Mouse (Mus musculus): ENCODE measurements around the gene 4930539E08Rik. TPM values are rescaled to one million over a fixed set of nuclear protein-coding genes. Genes with fewer than 3 reads are reported as not detected.

Gene 4930539E08Rik
- total RNA-seq, 2 experiments from 2014 or later, result 0.08 TPM; not detected in 1

DNA sequence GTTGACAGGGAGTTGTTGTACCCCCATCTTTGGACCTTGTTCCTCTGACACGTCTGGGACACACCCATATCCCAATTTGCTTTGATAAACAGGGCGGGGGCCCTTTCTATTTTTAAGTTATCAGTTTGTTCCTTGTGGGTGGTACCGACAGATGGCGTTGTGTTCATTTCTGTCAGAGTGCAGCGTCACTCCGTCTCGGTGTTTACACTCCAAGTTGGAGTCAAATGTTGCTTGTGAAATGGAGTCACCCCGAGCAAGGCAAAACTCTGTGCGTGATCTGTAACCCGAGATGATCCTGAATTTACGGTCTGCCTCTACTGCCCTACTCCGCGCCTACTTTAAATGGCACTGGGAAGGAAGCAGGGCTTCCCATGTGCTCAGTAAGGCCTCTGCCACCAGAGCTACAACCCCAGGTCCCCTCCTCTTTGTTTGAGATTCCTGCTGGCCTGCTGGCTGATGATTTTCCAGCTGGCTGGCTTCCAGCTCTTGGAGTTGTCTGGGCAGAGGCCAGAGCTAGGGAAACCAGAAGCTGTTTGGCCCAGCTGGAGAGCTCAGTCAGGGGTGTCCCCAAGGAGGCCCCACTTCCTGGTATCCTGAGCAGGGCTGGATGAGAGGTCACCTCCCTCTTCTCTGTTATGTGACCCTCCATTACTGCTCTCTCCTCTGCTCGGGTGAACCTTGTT, 15.4 kb upstream of the 4930539E08Rik start:
- peak; percentile 95 to 96 for DNase-seq

DNA sequence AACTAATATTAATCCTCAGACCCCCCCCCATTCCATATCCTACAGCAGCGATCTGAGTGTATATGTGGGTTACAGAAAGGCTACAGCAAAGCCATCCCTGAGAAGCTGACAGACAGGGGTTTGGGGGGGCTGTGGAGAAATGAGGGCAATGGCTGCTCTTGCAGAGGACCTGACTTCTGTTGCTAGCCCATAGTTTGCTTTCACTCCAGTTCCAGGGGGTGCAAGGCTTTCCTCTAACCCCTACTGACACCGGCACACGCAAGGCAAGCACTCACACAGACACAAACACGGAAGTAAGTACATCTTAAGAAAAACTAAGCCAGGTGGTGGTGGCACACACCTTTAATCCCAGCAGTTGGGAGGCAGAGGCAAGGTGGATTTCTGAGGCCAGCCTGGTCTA, 14.2 kb upstream of the 4930539E08Rik start:
- no peak for DNase-seq

DNA sequence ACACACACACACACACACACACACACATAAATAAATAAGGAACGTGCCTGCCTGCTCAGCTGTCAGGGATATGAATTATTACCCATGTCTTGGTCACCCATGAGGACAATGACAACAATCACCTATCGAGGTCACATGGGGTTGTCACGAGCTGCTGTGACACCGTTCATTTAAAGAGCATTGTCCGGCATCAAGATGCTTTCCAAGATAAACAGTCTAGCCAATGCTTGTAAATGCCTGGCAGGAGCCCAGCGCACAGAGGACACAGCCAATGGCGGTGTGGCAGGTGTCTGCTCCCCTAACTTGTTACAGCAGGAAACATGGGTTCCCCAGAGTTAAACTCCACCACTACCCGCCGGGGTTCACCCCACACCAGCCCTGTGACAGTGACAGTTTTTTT, 12.9 kb upstream of the 4930539E08Rik start:
- DNase-seq, result no peak

DNA sequence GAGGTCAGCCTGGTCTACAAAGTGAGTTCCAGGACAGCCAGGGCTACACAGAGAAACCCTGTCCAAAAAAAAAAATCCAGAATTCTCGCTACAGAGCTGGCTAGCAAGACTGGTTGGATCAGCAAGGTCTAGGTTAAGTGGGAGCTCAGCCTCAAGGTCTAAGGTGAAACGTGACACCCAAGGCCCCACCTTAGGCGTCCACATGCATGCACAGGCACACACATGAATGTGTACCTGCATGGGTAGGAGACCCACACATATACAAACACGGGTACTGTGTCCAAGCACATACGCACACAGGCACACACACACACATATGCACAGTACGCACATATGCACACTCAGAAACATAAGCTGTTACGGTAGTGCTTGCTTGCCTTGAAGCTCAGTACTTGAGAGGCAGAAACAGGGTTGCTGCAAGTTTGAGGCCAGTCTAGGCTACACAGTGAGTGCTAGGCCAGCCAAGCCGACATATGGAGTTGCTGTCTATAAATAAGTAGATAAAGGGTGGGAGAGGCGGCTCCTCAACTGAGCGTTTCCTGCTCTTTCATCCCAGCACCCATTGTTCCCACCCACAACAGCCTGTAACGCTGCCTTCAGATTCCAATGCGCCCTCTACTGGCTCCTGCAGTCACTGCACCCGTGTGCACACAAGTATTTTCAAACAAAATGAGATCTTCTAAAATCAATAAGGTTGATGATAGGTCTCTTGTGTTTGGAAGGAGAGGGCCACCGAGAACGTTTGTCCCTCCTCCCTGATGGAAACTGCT, 11.9 kb upstream of the 4930539E08Rik start:
- peak; percentile 60 to 77 for DNase-seq

DNA sequence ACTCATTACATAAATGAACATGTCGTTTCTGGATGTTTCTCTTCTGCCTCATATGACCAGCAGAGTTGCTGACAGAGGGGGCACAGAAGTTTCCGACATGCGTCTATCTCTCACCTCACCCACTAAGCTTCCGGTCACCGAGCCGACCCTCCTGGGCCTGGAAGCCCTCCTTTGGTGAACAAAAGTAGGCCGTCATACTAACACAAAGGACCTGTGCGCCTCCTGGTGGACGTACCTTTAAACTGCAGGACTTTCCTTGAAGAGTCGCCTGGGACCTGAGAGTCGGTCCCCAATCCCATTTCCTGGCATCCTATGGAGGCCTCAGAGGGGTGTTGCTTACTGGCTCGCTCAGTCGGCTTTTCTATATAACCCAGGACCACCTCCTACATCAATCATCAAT, 11.3 kb upstream of the 4930539E08Rik start:
- DNase-seq, result peak; percentile 74 to 92

DNA sequence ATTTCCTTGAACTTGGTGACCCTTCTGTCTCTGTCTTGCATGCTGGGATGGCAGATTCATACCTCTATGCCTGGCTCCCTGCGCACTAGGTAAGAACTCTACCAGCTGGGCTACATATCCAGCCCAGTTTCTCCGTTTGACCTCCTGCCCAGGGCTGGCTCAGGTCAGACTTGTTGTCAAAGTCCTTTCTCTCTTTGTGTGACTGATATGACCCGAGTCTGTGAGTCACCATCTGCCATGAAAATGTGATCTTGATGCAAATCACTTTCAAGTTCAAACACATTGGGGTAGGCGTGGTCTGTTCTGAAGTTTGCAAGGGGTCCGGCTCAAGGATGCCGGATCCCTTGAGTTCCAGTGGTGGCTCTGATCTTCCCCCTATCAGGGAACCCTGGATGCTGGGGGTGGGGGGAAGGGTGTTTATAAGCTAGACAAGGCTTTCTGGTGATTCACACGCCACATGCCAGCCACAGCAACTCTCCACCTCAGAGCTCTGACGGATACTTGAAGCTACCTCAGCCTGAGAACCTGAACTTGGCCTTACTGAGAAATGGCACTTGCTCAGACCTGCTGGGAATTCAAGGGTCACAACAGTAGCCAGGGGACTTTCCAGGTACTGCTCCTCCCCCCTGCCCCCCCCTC, 10.0 kb upstream of the 4930539E08Rik start:
- no peak for DNase-seq

DNA sequence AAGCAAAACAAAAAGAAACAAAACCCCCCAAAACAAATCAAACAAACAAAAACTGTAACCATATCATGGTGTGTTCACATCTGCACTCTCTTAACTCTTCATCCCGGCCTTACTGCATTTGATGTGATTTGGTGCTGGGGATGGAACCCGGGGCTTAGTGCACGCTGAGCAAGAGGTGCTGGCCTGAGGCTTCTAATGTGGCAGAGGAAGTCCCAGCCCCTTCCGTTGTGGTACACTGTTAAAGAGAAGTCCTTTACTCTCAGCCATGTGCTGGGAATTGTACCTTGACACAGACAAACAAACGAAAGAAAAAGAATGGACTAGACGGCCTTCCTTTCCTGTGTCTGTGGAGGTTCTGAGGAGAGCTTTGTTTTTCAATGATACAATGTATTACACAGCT, 7.0 kb upstream of the 4930539E08Rik start:
- no peak for DNase-seq

DNA sequence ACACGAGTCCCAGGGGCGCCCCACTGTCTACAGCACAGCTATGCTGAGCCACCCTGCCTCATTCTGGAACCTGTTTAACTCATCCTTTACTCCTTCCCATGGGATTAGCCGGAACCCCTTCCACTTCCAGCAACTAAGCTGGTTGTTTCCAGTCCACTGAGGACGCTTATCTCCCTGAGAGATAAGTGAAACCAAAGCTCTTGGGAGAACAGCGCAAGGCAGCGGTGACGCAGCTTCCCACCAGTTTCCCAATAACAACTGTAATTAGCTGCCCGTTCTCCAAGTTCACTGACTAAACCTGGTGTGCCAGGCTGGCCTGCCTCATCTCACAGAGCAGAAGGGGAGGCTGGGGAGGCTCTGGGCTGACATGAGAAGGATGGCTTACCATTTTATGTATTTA, 6.0 kb upstream of the 4930539E08Rik start:
- DNase-seq, result peak; percentile 49 to 53

DNA sequence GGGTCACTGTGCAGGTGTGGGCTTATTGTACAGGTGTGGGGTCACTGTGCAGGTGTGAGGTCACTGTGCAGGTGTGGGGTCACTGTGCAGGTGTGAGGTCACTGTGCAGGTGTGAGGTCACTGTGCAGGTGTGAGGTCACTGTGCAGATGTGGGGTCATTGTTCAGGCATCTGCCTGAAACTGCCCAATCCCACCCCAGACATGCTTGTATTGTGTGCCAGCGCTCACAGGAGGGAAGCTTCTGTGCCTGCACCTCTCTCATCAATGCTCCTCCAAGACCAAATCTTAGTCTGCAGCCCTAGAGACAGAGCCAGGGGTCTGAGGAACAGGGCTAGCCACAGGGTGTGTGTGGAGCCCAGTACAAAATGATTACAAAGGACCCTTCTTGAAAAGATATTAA, 1.4 kb upstream of the 4930539E08Rik start:
- no peak for DNase-seq

DNA sequence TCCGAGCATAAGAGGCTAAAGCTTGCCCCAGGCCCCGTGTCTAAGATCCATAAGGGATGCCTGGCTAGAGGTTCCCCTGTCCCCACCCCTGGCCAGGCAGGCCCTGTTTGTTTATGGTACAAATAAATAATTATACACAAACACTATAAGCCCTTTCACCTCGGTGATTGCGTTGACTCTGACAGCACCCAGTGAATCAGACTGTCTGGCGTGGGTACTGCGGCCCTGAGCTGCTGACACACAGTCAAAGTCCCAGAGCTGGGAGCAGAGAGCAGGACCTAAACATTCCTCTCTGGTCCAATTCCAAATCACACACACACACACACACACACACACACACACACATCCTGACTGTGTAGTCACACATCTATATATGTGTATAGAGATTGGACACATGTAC, 1.2 kb downstream of the 4930539E08Rik start:
- DNase-seq, result no peak

DNA sequence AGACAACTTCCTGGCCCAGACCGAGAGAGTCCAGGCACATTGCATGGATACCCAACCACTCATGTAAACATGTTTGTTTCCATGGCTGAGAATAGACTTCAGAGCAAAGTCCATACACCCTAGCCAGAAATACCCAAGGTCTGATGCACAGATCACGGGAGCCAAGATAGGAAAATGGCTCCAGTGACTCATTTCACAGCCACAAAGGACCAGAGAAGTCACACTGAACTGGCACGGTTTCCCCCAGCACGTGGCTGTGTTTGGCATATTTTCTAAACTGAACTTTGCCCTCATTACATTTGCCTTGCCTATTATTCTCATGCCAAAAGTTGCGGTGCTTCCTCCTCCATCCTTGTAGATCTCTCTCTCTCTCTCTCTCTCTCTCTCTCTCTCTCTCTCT, 1.9 kb downstream of the 4930539E08Rik start:
- DNase-seq, result peak in 1 of 2 experiments; percentile 56

DNA sequence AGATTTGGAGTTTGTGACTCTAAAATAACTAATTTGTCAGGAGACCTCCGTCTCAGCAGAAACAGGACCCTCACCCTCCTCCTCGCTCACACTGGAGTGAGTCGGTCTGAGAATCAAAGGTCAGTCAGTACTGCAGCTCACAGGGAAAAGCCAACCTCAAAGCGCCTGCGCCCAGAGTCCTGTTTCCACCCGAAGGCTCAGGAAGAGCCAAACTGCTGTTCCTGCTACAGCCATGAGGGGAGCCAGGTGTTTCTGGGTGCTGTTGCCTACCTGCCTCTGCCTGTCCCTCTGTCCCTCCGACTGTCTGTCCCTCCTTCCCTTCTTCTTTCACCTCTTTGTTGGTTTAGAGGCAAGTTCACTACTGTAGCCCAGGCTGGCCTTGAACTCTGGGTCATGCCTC, 5.0 kb downstream of the 4930539E08Rik start:
- DNase-seq, result no peak

DNA sequence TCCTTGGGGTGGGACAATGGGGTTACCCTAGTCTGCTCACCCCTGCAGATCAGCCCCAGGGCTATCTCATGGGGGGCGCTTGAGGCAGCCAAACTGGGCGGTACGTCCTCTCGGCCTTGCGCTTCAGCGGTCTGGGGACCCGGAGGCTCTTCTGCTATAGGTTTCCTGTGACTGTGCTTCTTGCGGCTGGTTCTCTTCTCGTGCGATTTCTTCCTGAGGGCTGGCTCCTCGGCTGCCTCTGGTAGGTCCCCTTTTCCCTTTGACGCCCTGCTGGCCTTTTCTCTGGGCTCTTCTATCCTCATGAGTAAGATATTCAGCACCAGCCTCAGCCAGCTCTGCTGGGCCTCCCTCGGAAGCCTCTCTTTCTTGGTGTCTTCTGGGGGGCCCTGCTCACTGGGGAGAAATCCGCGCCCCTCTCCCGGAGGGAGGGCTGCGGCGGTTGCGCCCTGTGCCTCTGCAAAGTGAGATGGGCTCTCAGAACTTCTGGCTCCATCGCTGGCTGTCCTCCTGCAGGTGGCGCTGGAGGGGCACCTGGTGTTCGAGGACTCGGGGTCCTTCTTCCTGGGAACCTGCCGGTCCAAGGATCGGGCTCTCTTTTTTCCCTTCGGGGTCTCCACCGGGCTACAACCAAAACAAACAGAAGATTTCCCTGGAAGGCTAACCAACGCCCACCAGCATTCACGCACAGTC, 5.7 kb downstream of the 4930539E08Rik start:
- peak in 1 of 2 experiments; percentile 68 for DNase-seq

DNA sequence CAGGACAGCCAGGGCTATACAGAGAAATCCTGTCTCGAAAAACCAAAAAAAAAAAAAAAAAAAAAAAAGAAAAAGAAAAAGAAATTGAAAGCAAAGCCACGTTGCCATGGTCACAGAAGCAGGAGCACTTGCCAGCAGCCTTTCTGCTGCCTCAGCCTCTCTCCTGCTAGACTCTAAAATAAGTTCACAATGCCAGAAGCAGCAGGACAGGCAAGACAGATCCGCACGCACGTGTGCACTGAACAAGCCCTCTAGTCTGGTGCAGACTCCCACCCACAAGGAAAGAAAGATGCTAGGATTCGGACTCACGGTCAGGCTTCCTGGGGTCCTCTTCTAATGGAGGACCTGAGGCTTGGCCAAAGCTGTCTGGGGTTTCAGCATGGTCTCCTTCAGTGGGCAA, 7.2 kb downstream of the 4930539E08Rik start:
- DNase-seq, result no peak

DNA sequence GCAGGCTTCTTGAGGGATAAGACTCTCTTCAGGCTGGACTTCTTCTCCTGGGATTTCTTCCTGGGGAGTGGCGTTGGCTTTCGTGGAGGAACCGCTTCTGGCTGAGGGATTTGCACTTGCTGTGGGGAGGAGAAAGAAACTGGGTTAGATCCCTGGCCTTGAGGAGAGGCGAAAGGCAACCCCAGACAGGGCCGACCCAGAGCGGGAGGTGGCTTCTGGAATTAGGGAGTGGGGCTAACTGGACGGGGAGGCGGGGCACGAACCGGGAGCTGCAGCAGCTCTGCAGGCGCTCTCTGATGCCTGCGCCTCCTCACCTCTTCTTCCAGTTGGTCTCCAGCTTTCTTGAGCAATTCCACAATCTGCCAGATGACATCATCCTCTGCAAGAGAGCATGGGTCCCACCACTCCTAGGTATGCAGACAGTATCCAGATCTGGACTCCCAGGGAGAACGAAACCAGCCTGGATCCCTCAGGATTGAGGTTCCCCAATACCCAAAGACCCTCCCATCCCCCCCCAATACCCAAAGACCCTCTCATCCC, 9.7 kb downstream of the 4930539E08Rik start:
- DNase-seq, result no peak

DNA sequence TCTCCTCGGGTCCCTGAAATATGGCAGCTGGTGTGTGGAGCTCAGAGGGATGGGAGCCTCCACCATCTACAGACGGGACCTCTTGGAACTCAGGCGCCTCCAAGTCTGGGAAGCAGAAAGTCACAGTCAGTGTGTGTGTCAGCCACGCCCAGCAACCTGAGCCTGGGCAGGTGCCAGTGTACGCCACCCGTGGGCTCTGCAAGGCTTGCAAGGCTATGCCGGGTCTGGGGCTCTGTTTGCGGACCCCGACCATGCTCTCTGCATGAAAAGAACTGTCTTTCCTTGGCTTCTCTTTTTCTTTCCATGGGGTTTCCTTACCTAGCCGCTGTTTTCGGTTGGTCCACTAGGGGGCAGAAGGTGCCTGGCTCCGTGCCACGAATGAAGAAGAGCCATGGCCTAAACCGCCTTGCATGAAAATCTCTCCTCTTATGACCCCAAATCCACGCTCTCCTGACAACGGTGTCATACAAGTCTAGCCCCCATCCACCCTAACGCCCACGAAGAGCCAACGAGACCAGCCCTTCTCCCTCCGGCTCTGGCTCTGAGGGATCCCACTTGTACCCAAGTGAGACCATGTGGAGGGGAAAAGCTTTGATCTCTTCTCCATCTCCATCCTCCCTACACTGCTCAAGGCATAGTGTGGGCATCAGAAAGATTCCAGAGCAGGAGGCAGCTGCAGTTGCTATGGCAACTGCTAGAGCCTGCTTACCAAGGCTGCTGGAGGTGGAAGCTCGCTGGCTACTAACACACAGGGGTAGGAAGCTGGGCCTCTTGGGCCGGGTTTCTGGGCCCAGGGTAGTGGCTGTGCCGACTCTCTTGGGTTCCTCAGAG, 10.4 kb downstream of the 4930539E08Rik start:
- peak; percentile 53 to 91 for DNase-seq

DNA sequence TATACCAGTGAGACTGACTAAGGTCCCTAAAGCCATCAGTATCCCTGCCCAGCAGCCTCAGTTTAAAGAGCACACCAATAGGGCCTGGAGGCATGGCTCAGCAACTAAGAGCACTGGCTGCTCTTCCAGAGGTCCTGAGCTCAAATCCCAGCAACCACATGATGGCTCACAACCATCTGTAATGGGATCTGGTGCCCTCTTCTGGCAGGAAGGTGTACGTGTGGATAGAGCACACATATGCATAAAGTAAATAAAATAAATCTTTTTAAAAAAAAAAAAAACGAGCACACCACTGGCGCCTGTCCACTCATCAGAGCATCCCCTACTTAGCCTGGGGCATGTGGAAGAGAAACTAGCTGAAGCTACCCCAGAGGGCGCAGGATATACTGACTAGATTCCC, 13.6 kb downstream of the 4930539E08Rik start:
- no peak for DNase-seq

DNA sequence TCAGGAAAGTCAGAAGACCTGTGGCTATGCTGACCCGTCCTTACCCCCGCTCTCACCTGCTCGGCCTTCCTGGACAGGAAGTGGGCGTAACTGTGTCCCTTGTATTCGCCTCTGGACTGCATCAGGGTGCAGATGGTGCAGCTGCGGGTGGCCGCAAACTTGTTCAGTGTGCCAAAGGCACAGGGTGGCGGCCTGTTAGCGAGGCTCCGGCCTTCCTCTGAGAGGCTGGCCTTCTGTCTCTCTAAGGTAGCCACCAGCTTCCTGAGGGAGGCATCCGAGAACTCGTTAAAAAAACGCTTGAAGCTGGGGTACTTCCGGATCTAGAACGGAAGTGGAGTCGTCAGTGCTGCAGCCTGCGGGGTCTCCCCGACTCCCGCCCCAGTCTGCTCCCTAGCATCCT, 15.7 kb downstream of the 4930539E08Rik start:
- DNase-seq, result no peak

DNA sequence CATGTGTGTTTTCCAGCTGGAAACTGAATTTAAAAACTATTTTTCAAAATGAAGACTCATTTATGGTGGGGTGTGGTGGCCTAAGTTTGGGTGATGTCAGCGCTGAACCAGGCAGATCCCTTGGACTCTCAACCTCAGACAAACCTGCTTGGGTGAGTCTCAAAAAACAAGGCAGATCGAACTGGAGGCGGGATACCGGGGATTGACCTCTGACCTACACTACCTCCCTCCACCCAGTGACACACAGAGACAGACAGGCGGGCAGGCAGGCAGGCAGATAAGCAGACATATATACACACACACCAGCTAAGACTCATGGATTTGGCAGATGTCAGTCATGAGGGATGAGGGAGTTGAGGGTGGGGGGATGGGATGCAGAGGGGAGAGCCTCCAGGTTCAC, 16.9 kb downstream of the 4930539E08Rik start:
- DNase-seq, result no peak

DNA sequence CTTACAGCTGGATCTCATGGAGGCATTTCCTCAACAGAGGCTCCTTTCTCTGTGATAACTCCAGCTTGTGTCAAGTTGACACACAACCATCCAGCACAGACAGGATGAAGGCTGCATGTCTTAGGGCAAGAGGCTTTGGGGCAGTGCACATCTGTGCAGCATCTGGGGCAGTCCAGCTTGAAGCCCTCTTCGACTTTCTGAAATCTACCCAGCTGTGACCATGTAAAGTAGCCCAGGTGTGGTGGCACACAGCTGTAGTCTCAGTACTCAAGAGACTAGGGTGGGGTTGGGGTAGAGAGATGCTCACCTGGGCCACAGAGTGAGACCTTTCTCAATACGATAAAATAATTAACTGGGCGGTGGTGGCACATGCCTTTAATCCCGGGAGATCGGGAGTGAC, 17.3 kb downstream of the 4930539E08Rik start:
- no peak for DNase-seq

DNA sequence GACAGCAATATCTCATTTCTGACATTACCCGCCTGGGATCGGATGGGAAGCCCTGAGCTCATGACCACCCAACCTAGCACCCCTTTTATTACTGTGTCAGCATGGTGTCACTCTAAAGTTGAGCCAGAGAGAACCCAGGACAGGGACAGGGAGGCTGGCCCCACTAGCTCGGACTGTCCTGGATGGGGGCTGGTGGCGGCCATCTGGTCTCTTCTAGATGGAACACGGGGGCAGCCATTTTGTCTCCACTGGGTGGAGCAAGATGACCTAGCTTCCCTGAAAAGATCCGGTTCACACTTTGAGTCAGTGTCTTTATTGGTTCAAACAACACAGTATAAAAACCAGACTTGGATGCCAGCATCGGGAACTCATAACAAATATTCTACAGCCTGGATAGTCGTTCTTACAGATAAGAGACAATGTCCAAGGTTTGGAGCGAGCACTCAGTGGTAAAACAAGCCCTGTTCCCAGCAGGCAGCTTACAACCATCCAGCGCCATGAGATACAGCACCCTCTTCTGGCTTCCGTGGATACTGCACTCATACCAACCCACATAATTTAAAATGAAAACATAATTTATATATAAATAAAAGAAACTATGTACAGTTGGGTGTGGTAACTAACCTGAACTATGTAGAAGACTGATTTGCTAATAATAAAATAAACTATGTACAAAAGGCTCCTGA, 18.9 kb downstream of the 4930539E08Rik start:
- DNase-seq, result no peak
